ENCODE assay signal across 9 mouse cellular contexts in genomic region chr19:24753617-24754439, GRCm38 (mm10).
A peak's percentile ranks its signal among the peaks of the same experiment; 100 is the strongest.
DNase-seq lines count a peak whose midpoint lies in the region; ATAC-seq lines count a peak whose summit lies in the region.
"Had no signal": no experiment of that assay in that cellular context is flagged by ENCODE, and none has a peak within 500 bp of the region (broad histone marks: within the 10 kb centered on the region; RNA-seq: fewer than 3 reads in every experiment).

No protein-coding gene starts in this region.

- H3K9ac ChIP-seq in heart, embryonic 12.5 days = no peak overlapping the region
- no peak overlapping the region for H3K9ac ChIP-seq in hindbrain, embryonic 13.5 days
- no peak overlapping the region for H3K9ac ChIP-seq in liver, embryonic 11.5 days (ENCODE audit: low read depth, low read length)
- H3K9ac ChIP-seq: liver, embryonic 13.5 days had no signal

- no peaks in the 10 kb centered on the region for H3K36me3 ChIP-seq in heart, embryonic 12.5 days
- no peaks in the 10 kb centered on the region for H3K36me3 ChIP-seq in hindbrain, embryonic 13.5 days
- H3K36me3 ChIP-seq in liver, embryonic 11.5 days (ENCODE audit: control insufficient read depth, insufficient read depth, low read length) = no peaks in the 10 kb centered on the region
- H3K36me3 ChIP-seq: liver, embryonic 13.5 days had no signal

- ATAC-seq in heart, embryonic 12.5 days (ENCODE audit: insufficient number of reproducible peaks, low FRiP score) = no peak
- ATAC-seq in hindbrain, embryonic 13.5 days (ENCODE audit: low FRiP score) = peak; percentile 57; the same call in 1 of the 2 replicates
- no peak for ATAC-seq in activated CD4-positive, CD25-positive, alpha-beta regulatory T cell, adult 4 months
- ATAC-seq in liver, embryonic 11.5 days (replicated peaks; ENCODE audit: low FRiP score) = no peak

- H3K4me1 ChIP-seq in heart, embryonic 12.5 days (replicated peaks) = peaks cover 52% of the 10 kb centered on the region
- H3K4me1 ChIP-seq in hindbrain, embryonic 13.5 days (replicated peaks) = peaks cover 12% of the 10 kb centered on the region
- H3K4me1 ChIP-seq in liver, embryonic 11.5 days (replicated peaks; ENCODE audit: control insufficient read depth, insufficient read depth, low read length) = no peaks in the 10 kb centered on the region
- H3K4me1 ChIP-seq: liver, embryonic 13.5 days had no signal

- H3K4me3 ChIP-seq in heart, embryonic 12.5 days = no peak overlapping the region
- H3K4me3 ChIP-seq in hindbrain, embryonic 13.5 days = no peak overlapping the region
- no peak overlapping the region for H3K4me3 ChIP-seq in liver, embryonic 11.5 days (ENCODE audit: low read depth, low read length)
- H3K4me3 ChIP-seq: liver, embryonic 13.5 days had no signal

- WGBS in heart, embryonic 12.5 days = 48% methylated on average over 14 of the region's 14 CpGs
- WGBS in hindbrain, embryonic 13.5 days = 41% methylated on average over 14 of the region's 14 CpGs
- WGBS in liver, embryonic 11.5 days = 60% methylated on average over 14 of the region's 14 CpGs

- H3K9me3 ChIP-seq in heart, embryonic 12.5 days (replicated peaks) = no peaks in the 10 kb centered on the region
- no peaks in the 10 kb centered on the region for H3K9me3 ChIP-seq in hindbrain, embryonic 13.5 days
- H3K9me3 ChIP-seq in liver, embryonic 11.5 days (ENCODE audit: control insufficient read depth, low read length) = no peaks in the 10 kb centered on the region
- H3K9me3 ChIP-seq: liver, embryonic 13.5 days had no signal

- peak; percentile 36 to 45 for DNase-seq in heart, adult 18-20 months
- DNase-seq in embryo, embryonic 11 days = peak; percentile 26
- peak; percentile 6 for DNase-seq in lung, postnatal 36 days
- no peak for DNase-seq in liver, embryonic 11.5 days (ENCODE audit: low spot score)
- no peak for DNase-seq in adrenal gland, adult 2 months
- DNase-seq: liver, embryonic 13.5 days had no signal

- no peak overlapping the region for H3K4me2 ChIP-seq in heart, embryonic 12.5 days
- H3K4me2 ChIP-seq in hindbrain, embryonic 13.5 days = no peak overlapping the region
- no peak overlapping the region for H3K4me2 ChIP-seq in liver, embryonic 11.5 days
- H3K4me2 ChIP-seq: liver, embryonic 13.5 days had no signal

- H3K27me3 ChIP-seq in heart, embryonic 12.5 days (replicated peaks) = no peaks in the 10 kb centered on the region
- H3K27me3 ChIP-seq in hindbrain, embryonic 13.5 days = no peaks in the 10 kb centered on the region
- H3K27me3 ChIP-seq in liver, embryonic 11.5 days (replicated peaks; ENCODE audit: control insufficient read depth, insufficient read depth, low read length) = no peaks in the 10 kb centered on the region
- H3K27me3 ChIP-seq: liver, embryonic 13.5 days had no signal

- H3K27ac ChIP-seq in heart, embryonic 12.5 days (ENCODE audit: poor library complexity, severe bottlenecking) = no peak overlapping the region
- no peak overlapping the region; the same call in 1 of the 2 replicates for H3K27ac ChIP-seq in hindbrain, embryonic 13.5 days
- no peak overlapping the region for H3K27ac ChIP-seq in liver, embryonic 11.5 days (ENCODE audit: low read depth, low read length)
- H3K27ac ChIP-seq: liver, embryonic 13.5 days had no signal

Comparison
In these comparisons a context has a peak if more than half of its experiments do, and no peak if none do; other contexts are left out.
1. DNase-seq: peak in heart, adult 18-20 months (2 of 2), embryo, embryonic 11 days (single experiment) and lung, postnatal 36 days (single experiment); none in liver, embryonic 11.5 days (single experiment) and adrenal gland, adult 2 months (single experiment).